Mouse (Mus musculus) MEL (cell line): Measurements from ENCODE around the gene Eloa. TPM values are rescaled to one million over a fixed set of nuclear protein-coding genes. Genes with fewer than 3 reads are reported as not detected.
A peak's percentile ranks its signal among the peaks of the same experiment; 100 is the strongest.

Source experiments
- DNase-seq: peaks from one replicate; pipeline ENCODE4 v3.0.0; 2011; ENCODE audit warnings: low read depth, low spot score
- H3K27ac ChIP-seq: 2 replicates; pipeline ENCODE4 v1.5.1; 2012; ENCODE audit warnings: low read depth, mild to moderate bottlenecking, control low read depth, low read length, moderate library complexity; ENCODE audit not compliant: control insufficient read depth
- H3K27me3 ChIP-seq, 2 experiments: fragments of 150-350 bp in 1 of 2; sonication (generic) in 1 of 2; 2 replicates each; pipeline ENCODE4 v1.6.1; 2012; ENCODE audit warnings: low read length in 2 of 2, mild to moderate bottlenecking in 2 of 2, improper control_type of control experiment in 1 of 2, moderate library complexity in 1 of 2; ENCODE audit not compliant: insufficient read depth in 2 of 2, control insufficient read depth in 1 of 2
- H3K36me3 ChIP-seq, 2 experiments: 2 replicates each; pipeline ENCODE4 v1.6.1; 2012 to 2014; ENCODE audit warnings: low read length in 2 of 2, improper control_type of control experiment in 1 of 2, inconsistent platforms in 1 of 2, mild to moderate bottlenecking in 1 of 2; ENCODE audit not compliant: insufficient read depth in 2 of 2, control insufficient read depth in 1 of 2
- H3K4me1 ChIP-seq, 2 experiments: fragments of 150-350 bp in 1 of 2; sonication (generic) in 1 of 2; 2 replicates each; pipeline ENCODE4 v1.6.1; 2012; ENCODE audit warnings: low read length in 2 of 2, improper control_type of control experiment in 1 of 2, mild to moderate bottlenecking in 1 of 2; ENCODE audit not compliant: insufficient read depth in 2 of 2, control insufficient read depth in 1 of 2
- H3K4me3 ChIP-seq, 2 experiments: fragments of 150-350 bp in 1 of 2; sonication (generic) in 1 of 2; 2 replicates each; pipeline ENCODE4 v1.5.1; 2012; ENCODE audit warnings: low read depth in 2 of 2, low read length in 2 of 2, mild to moderate bottlenecking in 2 of 2, moderate library complexity in 2 of 2, control low read depth in 1 of 2, improper control_type of control experiment in 1 of 2; ENCODE audit not compliant: control insufficient read depth in 1 of 2, insufficient read depth in 1 of 2
- H3K79me2 ChIP-seq: 2 replicates; pipeline ENCODE4 v1.6.1; 2012; ENCODE audit warnings: mild to moderate bottlenecking, low read length, moderate library complexity; ENCODE audit not compliant: control insufficient read depth, poor library complexity, insufficient read depth
- H3K9ac ChIP-seq: 2 replicates; pipeline ENCODE4 v1.6.1; 2012; ENCODE audit warnings: low read depth, mild to moderate bottlenecking, control low read depth, low read length, moderate library complexity; ENCODE audit not compliant: control insufficient read depth, poor library complexity, severe bottlenecking
- H3K9me3 ChIP-seq: fragments of 150-350 bp; sonication (generic); replicated peaks from 2 replicates; pipeline ENCODE4 v1.6.1; 2012; ENCODE audit warnings: mild to moderate bottlenecking, low read length, improper control_type of control experiment, moderate library complexity; ENCODE audit not compliant: insufficient read depth
- BHLHE40 ChIP-seq: IDR thresholded peaks from 2 replicates; pipeline ENCODE4 v1.6.1; 2012; ENCODE audit warnings: low read depth, mild to moderate bottlenecking, inconsistent platforms, low read length, improper control_type of control experiment, borderline replicate concordance
- CHD1 ChIP-seq: IDR thresholded peaks from 2 replicates; pipeline ENCODE4 v1.6.1; 2012; ENCODE audit warnings: low read depth, mild to moderate bottlenecking, inconsistent platforms, low read length, improper control_type of control experiment
- ELF1 ChIP-seq: IDR thresholded peaks from 2 replicates; pipeline ENCODE4 v1.6.1; 2014; ENCODE audit warnings: low read depth, mild to moderate bottlenecking, inconsistent platforms, low read length, improper control_type of control experiment, moderate library complexity
- EP300 ChIP-seq, 2 experiments: IDR thresholded peaks; 2 replicates each; pipeline ENCODE4 v1.6.1; 2011; ENCODE audit warnings: improper control_type of control experiment in 2 of 2, low read length in 2 of 2, low read depth in 1 of 2, mild to moderate bottlenecking in 1 of 2
- GABPA ChIP-seq: IDR thresholded peaks from 2 replicates; pipeline ENCODE4 v1.6.1; 2012; ENCODE audit warnings: low read depth, mild to moderate bottlenecking, inconsistent platforms, low read length, improper control_type of control experiment, moderate library complexity
- MAFK ChIP-seq: IDR thresholded peaks from 2 replicates; pipeline ENCODE4 v1.6.1; 2011; ENCODE audit warnings: low read depth, mild to moderate bottlenecking, low read length, improper control_type of control experiment, borderline replicate concordance
- MAX ChIP-seq: IDR thresholded peaks from 2 replicates; pipeline ENCODE4 v1.6.1; 2011; ENCODE audit warnings: low read length, improper control_type of control experiment
- MAZ ChIP-seq: IDR thresholded peaks from 2 replicates; pipeline ENCODE4 v1.6.1; 2012; ENCODE audit warnings: low read depth, mild to moderate bottlenecking, inconsistent platforms, low read length, improper control_type of control experiment
- MEF2A ChIP-seq: IDR thresholded peaks from 2 replicates; pipeline ENCODE4 v1.6.1; 2014; ENCODE audit warnings: low read depth, mild to moderate bottlenecking, inconsistent platforms, low read length, improper control_type of control experiment; ENCODE audit not compliant: poor library complexity, insufficient replicate concordance, severe bottlenecking; ENCODE audit errors: extremely low read depth
- NELFE ChIP-seq: IDR thresholded peaks from 2 replicates; pipeline ENCODE4 v1.6.1; 2011; ENCODE audit warnings: low read depth, low read length, improper control_type of control experiment
- POLR2A ChIP-seq, 2 experiments: IDR thresholded peaks; 2 replicates each; pipeline ENCODE4 v1.6.1; 2011 to 2012; ENCODE audit warnings: low read length in 2 of 2, mild to moderate bottlenecking in 2 of 2, control low read depth in 1 of 2, improper control_type of control experiment in 1 of 2, low read depth in 1 of 2, moderate library complexity in 1 of 2; ENCODE audit not compliant: control insufficient read depth in 1 of 2, insufficient read depth in 1 of 2, poor library complexity in 1 of 2
- POLR2AphosphoS2 ChIP-seq: IDR thresholded peaks from 2 replicates; pipeline ENCODE4 v1.6.1; 2011; ENCODE audit warnings: low read length, improper control_type of control experiment
- RAD21 ChIP-seq: IDR thresholded peaks from 2 replicates; pipeline ENCODE4 v1.6.1; 2011; ENCODE audit warnings: mild to moderate bottlenecking, low read depth, low read length, improper control_type of control experiment
- TAL1 ChIP-seq: IDR thresholded peaks from 2 replicates; pipeline ENCODE4 v1.6.1; 2012; ENCODE audit warnings: mild to moderate bottlenecking, inconsistent platforms, low read length, moderate library complexity, mixed read lengths
- TBP ChIP-seq: IDR thresholded peaks from 2 replicates; pipeline ENCODE4 v1.8.0; 2011; ENCODE audit warnings: low read depth, low read length, improper control_type of control experiment
- TCF12 ChIP-seq: IDR thresholded peaks from 2 replicates; pipeline ENCODE4 v1.6.1; 2014; ENCODE audit warnings: low read depth, mild to moderate bottlenecking, inconsistent platforms, low read length, improper control_type of control experiment, moderate library complexity
- UBTF ChIP-seq: IDR thresholded peaks from 2 replicates; pipeline ENCODE4 v1.6.1; 2012; ENCODE audit warnings: low read depth, mild to moderate bottlenecking, inconsistent platforms, low read length, improper control_type of control experiment, moderate library complexity, borderline replicate concordance; ENCODE audit not compliant: insufficient read depth
- USF1 ChIP-seq: IDR thresholded peaks from 2 replicates; pipeline ENCODE4 v1.6.1; 2014; ENCODE audit warnings: low read depth, mild to moderate bottlenecking, inconsistent platforms, low read length, improper control_type of control experiment, moderate library complexity
- USF2 ChIP-seq, 2 experiments: IDR thresholded peaks; 2 replicates each; pipeline ENCODE4 v1.6.1; 2011 to 2012; ENCODE audit warnings: improper control_type of control experiment in 2 of 2, low read length in 2 of 2, borderline replicate concordance in 1 of 2, inconsistent platforms in 1 of 2, low read depth in 1 of 2, mild to moderate bottlenecking in 1 of 2; ENCODE audit not compliant: insufficient read depth in 1 of 2
- ZC3H11A ChIP-seq: IDR thresholded peaks from 2 replicates; pipeline ENCODE4 v1.6.1; 2012; ENCODE audit warnings: low read depth, mild to moderate bottlenecking, inconsistent platforms, low read length, improper control_type of control experiment
- ZMIZ1 ChIP-seq: IDR thresholded peaks from 2 replicates; pipeline ENCODE4 v1.6.1; 2012; ENCODE audit warnings: low read depth, mild to moderate bottlenecking, inconsistent platforms, low read length, improper control_type of control experiment, moderate library complexity
- polyA plus RNA-seq, 2 experiments: library from polyadenylated mRNA; stranded (reverse) in 1 of 2; unstranded in 1 of 2; fragments of >175 nt in 1 of 2; fragments of >200 nt in 1 of 2; gene quantifications; 2 replicates each; pipeline versions ENCODE4 v1.2.1 to v1.2.4; 2012; ENCODE audit warnings: low replicate concordance in 2 of 2, low read depth in 1 of 2; ENCODE audit not compliant: insufficient read length in 2 of 2, insufficient read depth in 1 of 2, missing spikeins in 1 of 2
- total RNA-seq: library from RNA; depleted of rRNA; stranded (reverse); fragments of 300-350 nt; gene quantifications from 2 replicates; pipeline ENCODE4 v1.2.3, GENCODE M21; 2012

The Eloa gene
- total and polyA plus RNA-seq, 3 experiments, result 30.8 to 41.4 (median 34.1) TPM

DNA sequence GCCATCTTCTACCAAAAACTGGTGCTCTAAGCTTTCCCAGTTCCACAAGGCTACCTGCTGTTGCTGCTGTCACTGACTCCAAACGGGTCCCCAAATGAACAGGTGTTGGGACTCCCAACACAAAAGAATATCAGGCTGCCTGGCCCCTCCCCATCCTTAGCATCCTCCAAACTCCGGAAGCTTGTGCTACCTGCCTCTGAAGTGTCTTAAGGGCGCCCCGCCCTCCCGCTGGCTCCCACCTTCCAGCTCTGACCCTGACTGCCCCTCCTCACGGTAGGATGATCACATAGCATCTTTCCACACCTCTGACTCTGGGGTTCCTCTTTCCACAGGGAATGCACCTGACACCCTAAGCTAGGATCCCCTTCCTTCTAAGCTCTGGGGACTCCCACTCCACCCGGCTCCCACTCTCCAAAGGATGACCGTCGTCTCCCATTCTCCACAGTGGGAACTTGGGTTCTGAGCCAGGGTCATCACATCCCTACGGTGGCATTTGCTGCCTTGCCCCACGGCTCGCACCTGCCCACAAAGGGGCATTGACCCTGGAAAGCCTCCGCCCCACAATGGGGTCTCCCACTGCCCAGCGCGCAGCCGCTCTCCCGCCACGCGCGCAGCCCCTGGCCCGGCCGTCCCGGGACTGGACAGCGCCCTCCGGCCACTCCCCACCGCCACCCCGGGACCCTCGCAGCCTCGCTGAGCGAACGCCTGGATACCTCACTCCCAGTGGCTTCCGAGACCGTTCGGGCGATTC, 49.6 kb downstream of the Eloa start:
- H3K9me3 ChIP-seq, result no peaks in the 10 kb centered on the region
- H3K9ac ChIP-seq, result peak overlapping the region; percentile 83
- peak overlapping the region; percentile 68 to 90 for H3K4me3 ChIP-seq
- peak; percentile 47 for DNase-seq
- no peak for TF ChIP-seq MAX
- TF ChIP-seq TBP, result 0 out of 2 replicates have a peak, but pooled peaks have one; percentile 34
- no peak for TF ChIP-seq USF1
- no peak for TF ChIP-seq USF2 (IDR thresholded peaks at IDR 0.05; ENCODE audit: borderline replicate concordance in 1 of 2, insufficient read depth in 1 of 2, low read depth in 1 of 2, low read length in 2 of 2)
- no peak for TF ChIP-seq ZMIZ1
- no peak for TF ChIP-seq MAZ
- TF ChIP-seq EP300 (IDR thresholded peaks at IDR 0.05; ENCODE audit: low read depth in 1 of 2, low read length in 2 of 2), result no peak
- no peak for TF ChIP-seq BHLHE40
- TF ChIP-seq POLR2A (IDR thresholded peaks at IDR 0.05; ENCODE audit: control insufficient read depth in 1 of 2, insufficient read depth in 1 of 2, low read depth in 1 of 2, low read length in 2 of 2, poor library complexity in 1 of 2), result peak in 1 of 2 experiments; percentile 81; a peak in 1 of 4 replicates
- TF ChIP-seq, all 39 proteins: peak for 2
- H3K79me2 ChIP-seq, result peaks cover 16% of the 10 kb centered on the region
- no peaks in the 10 kb centered on the region for H3K27me3 ChIP-seq
- peak overlapping the region; percentile 95 for H3K27ac ChIP-seq
- peaks cover 8 to 11% of the 10 kb centered on the region in 2 experiments; a peak in 3 of 4 replicates for H3K36me3 ChIP-seq
- peaks cover 0 to 22% of the 10 kb centered on the region in 2 experiments; a peak in 3 of 4 replicates for H3K4me1 ChIP-seq

DNA sequence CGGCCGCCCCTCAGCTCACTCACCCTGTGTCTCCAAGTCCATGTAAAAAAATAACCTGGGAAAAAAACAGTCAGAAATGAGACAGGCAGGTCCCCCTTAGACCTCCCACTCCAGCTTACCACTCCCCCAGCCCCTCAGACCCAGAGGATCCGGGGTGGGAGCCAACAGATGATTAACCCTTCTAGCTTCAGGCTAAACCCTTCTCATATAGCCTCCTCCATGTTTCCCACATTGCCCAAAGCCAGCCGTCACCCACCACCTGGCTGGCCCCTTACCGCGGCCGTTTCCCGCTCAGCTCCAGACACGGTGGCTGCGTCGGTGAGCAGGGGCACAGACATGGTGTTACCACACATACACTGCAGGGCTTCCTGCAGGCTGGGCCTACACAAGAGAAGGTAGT, 51.0 kb downstream of the Eloa start:
- DNase-seq, result no peak
- Histone ChIP-seq H3K27ac (no peak overlapping the region), H3K4me3 (no peak overlapping the region), H3K79me2 (peaks cover 16% of the 10 kb centered on the region), H3K9ac (no peak overlapping the region), H3K9me3 (no peaks in the 10 kb centered on the region), H3K4me1 (peaks cover 0 to 22% of the 10 kb centered on the region in 2 experiments; a peak in 3 of 4 replicates), H3K36me3 (peaks cover 3 to 11% of the 10 kb centered on the region in 2 experiments; a peak in 3 of 4 replicates), H3K27me3 (no peaks in the 10 kb centered on the region)
- TF ChIP-seq NELFE (no peak), USF1 (no peak), CHD1 (no peak), MAZ (no peak), RAD21 (no peak), POLR2AphosphoS2 (no peak), TBP (no peak), ZC3H11A (no peak), MAFK (no peak), TAL1 (no peak), UBTF (no peak), MEF2A (no peak), TCF12 (no peak), EP300 (IDR thresholded peaks at IDR 0.05; ENCODE audit: low read depth in 1 of 2, low read length in 2 of 2) (no peak), GABPA (no peak), MAX (no peak), ELF1 (no peak)
